Mouse (Mus musculus) c-Kit-negative CD71-positive TER-119-positive erythroid progenitor cells, embryonic 14.5 days (primary cell): ENCODE data around the gene Zfp296.
"Not testable (repeated sequence)": the region's sequence is repeated elsewhere in the genome, so short reads cannot be mapped to it uniquely, and the experiment has no call there.

Experiments used
- DNase-seq: peaks from one replicate; pipeline ENCODE4 v3.0.0-alpha.2; 2013; ENCODE audit warnings: low read depth, low spot score

Zfp296 gene

GRCm38 (mm10) chr7:19603849-19604605, 26.9 kb downstream of the Zfp296 start, which contains the start of gene Clasrp:
Gene Clasrp (minus strand): TSS chr7:19604486.
- DNase-seq: peak; percentile 87

GRCm38 (mm10) chr7:19604606-19605214, 27.6 kb downstream of the Zfp296 start:
- not testable (repeated sequence) for DNase-seq

GRCm38 (mm10) chr7:19607291-19607690, 30.2 kb downstream of the Zfp296 start:
- DNase-seq: no peak

GRCm38 (mm10) chr7:19609641-19610332, 32.7 kb downstream of the Zfp296 start:
- no peak for DNase-seq

- no peak for DNase-seq
These were observed 33.9 kb downstream of the Zfp296 start for GRCm38 (mm10) chr7:19610969-19611368.

- no peak for DNase-seq
These were observed 38.0 kb downstream of the Zfp296 start for GRCm38 (mm10) chr7:19615036-19615577.

GRCm38 (mm10) chr7:19619004-19619801, 42.1 kb downstream of the Zfp296 start:
- peak; percentile 60 for DNase-seq

- DNase-seq: no peak
These were observed 43.7 kb downstream of the Zfp296 start for GRCm38 (mm10) chr7:19620811-19621210.

- DNase-seq: no peak
These were observed 45.2 kb downstream of the Zfp296 start for GRCm38 (mm10) chr7:19622241-19622640.

- no peak for DNase-seq
These were observed 46.3 kb downstream of the Zfp296 start for GRCm38 (mm10) chr7:19623433-19623832.

GRCm38 (mm10) chr7:19627721-19628120, 50.6 kb downstream of the Zfp296 start:
- no peak for DNase-seq

GRCm38 (mm10) chr7:19628192-19628535, 51.1 kb downstream of the Zfp296 start:
- DNase-seq: no peak

- peak; percentile 75 for DNase-seq
These were observed 51.7 kb downstream of the Zfp296 start for GRCm38 (mm10) chr7:19628536-19629360.

- peak; percentile 65 for DNase-seq
These were observed 52.3 kb downstream of the Zfp296 start, which contains the start of gene Relb for GRCm38 (mm10) chr7:19629361-19629734. Gene Relb (minus strand): TSS chr7:19629438.
